Mouse (Mus musculus) stomach, postnatal 0 days (tissue): ENCODE results near the gene Sema6b.

ENCODE experiments used
- CTCF ChIP-seq: IDR thresholded peaks from 2 replicates; pipeline ENCODE4 v1.5.1; 2016; ENCODE audit warnings: antibody characterized with exemption, low read depth, mild to moderate bottlenecking, moderate library complexity
- EP300 ChIP-seq: optimal IDR thresholded peaks from 2 replicates; pipeline ENCODE3; 2016; ENCODE audit warnings: antibody characterized with exemption

DNA sequence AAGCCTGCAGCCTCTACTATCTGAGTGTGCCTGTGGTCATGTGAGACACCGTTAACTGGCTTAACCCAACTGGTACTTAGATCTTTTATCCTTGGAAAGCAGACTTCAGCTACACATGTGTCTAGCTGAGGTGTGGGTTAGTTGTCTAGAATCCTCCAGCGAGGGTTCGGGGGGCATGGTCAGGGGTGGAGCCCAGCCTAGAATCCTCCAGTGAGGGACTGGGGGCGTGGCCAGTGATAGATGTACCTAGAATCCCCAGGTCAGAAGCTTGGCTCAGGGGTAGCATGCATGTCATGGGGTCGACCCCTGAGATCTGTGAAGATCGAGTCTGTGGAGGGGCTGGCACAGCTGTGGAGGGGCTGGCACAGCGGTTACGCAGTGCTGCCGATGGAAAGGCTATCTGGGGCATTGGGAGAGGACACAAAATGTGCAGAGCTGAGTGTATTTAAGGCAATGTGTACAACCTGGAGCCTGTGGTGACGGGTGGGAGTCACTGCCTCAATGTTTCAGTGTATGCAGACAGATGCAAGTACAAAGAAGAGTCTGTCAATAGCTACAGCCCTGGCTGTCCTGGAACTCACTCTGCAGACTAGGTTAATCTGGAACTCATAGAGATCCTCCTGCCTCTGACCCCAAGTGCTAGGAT is 33.4 kb upstream of the Sema6b start:
- TF ChIP-seq CTCF (no peak), EP300 (no peak)
